Mouse (Mus musculus) limb, embryonic 10.5 days (tissue): ENCODE measurements around the gene Prss23. TPM values are rescaled to one million over a fixed set of nuclear protein-coding genes. Genes with fewer than 3 reads are reported as not detected.

Experiments
- polyA plus RNA-seq: library from polyadenylated mRNA; unstranded; fragments of >200 nt; fragmentation: Nextera tagmentation; extraction: Ambion mirVana; gene quantifications from 2 replicates; pipeline ENCODE4 v1.2.1, GENCODE M21; 2016

Gene Prss23
- polyA plus RNA-seq, 1 experiment from 2014 or later, result 12.0 TPM

Other genes starting within 250 kb of the Prss23 start
- gene Tmem135, start 123.0 kb downstream of the Prss23 start, polyA plus RNA-seq, result 14.5 and 16.1 TPM in 2 replicates
- gene Fzd4, start 122.8 kb downstream of the Prss23 start, polyA plus RNA-seq, result 3.9 and 6.4 TPM in 2 replicates
- 0.06 and 0.08 TPM in 2 replicates for gene Me3, start 105.2 kb upstream of the Prss23 start, polyA plus RNA-seq